20 mouse cellular contexts compared by ENCODE assay signal in genomic region chr17:43855132-43855531, GRCm38 (mm10). TPM values are rescaled to one million over a fixed set of nuclear protein-coding genes. Genes with fewer than 3 reads are reported as not detected.
DNase-seq lines count a peak whose midpoint lies in the region; ATAC-seq and TF ChIP-seq lines count a peak whose summit lies in the region.
"Had no signal": no experiment of that assay in that cellular context is flagged by ENCODE, and none has a peak within 500 bp of the region (broad histone marks: within the 10 kb centered on the region; RNA-seq: fewer than 3 reads in every experiment).

No protein-coding gene starts in this region.

- DNase-seq in right cerebral cortex, adult 18-20 months = peak; percentile 45
- DNase-seq in right cerebral cortex, postnatal 14 days = no peak
- DNase-seq in heart, adult 2 months = peak in 1 of 2 experiments; percentile 62
- no peak for DNase-seq in natural killer cell, adult 2 months (ENCODE audit: low spot score in 2 of 2)
- no peak for DNase-seq in liver
- DNase-seq in adrenal gland, postnatal 4 days (ENCODE audit: low spot score in 2 of 2) = no peak
- DNase-seq: adrenal gland, postnatal 25 days; gastrocnemius, postnatal 14 days; kidney, adult 8-10 months; kidney, postnatal 36 days; liver, postnatal 0 days; thymus, postnatal 25 days had no signal

- H3K27ac ChIP-seq in heart, adult 2 months = peak overlapping the region; percentile 85
- peak overlapping the region; percentile 87 for H3K27ac ChIP-seq in heart, embryonic 15.5 days
- H3K27ac ChIP-seq: embryonic facial prominence, embryonic 12.5 days; hindbrain, embryonic 10.5 days; limb, embryonic 15.5 days; stomach, postnatal 0 days had no signal

- no peaks in the 10 kb centered on the region for H3K79me2 ChIP-seq in heart, adult 2 months (replicated peaks; ENCODE audit: control insufficient read depth, insufficient read depth, low read length)

- peaks cover 6% of the 10 kb centered on the region; the same call in 1 of the 2 replicates for H3K36me3 ChIP-seq in heart, adult 2 months (ENCODE audit: control insufficient read depth, insufficient read depth, low read length)
- no peaks in the 10 kb centered on the region for H3K36me3 ChIP-seq in heart, embryonic 15.5 days
- H3K36me3 ChIP-seq: embryonic facial prominence, embryonic 12.5 days; hindbrain, embryonic 10.5 days; limb, embryonic 15.5 days had no signal

- H3K4me1 ChIP-seq in heart, adult 2 months (ENCODE audit: control insufficient read depth, insufficient read depth, low read length) = peaks cover 11% of the 10 kb centered on the region
- 0 out of 2 replicates have a peak, but pooled peaks cover 15% of the 10 kb centered on the region for H3K4me1 ChIP-seq in heart, embryonic 15.5 days (replicated peaks)
- H3K4me1 ChIP-seq: embryonic facial prominence, embryonic 12.5 days; hindbrain, embryonic 10.5 days; limb, embryonic 15.5 days had no signal

- H3K9me3 ChIP-seq in heart, embryonic 15.5 days (replicated peaks) = no peaks in the 10 kb centered on the region
- H3K9me3 ChIP-seq: embryonic facial prominence, embryonic 12.5 days; hindbrain, embryonic 10.5 days; limb, embryonic 15.5 days had no signal

- 0 out of 2 replicates have a peak, but pooled peaks have one; percentile 24 for TF ChIP-seq EP300 in heart, adult 2 months (IDR thresholded peaks at IDR 0.05; ENCODE audit: insufficient read depth, low read depth, low read length)

- H3K4me2 ChIP-seq in heart, embryonic 15.5 days = no peak overlapping the region
- H3K4me2 ChIP-seq: embryonic facial prominence, embryonic 12.5 days; limb, embryonic 15.5 days had no signal

- TF ChIP-seq CTCF in heart, adult 2 months (IDR thresholded peaks at IDR 0.05) = no peak

- peak; percentile 48; the same call in 1 of the 2 replicates for TF ChIP-seq POLR2A in heart, adult 2 months (IDR thresholded peaks at IDR 0.05; ENCODE audit: insufficient read depth, low read depth, low read length)

- WGBS in heart, adult 2 months = 41% methylated on average over 5 of the region's 5 CpGs
- 33% methylated on average over 5 of the region's 5 CpGs for WGBS in heart, embryonic 15.5 days

- intact Hi-C loops in heart, adult 2 months (cut with DNase I) = no loop called here

- H3K4me3 ChIP-seq in heart, adult 2 months = no peak overlapping the region
- H3K4me3 ChIP-seq in heart, embryonic 15.5 days = no peak overlapping the region
- H3K4me3 ChIP-seq: embryonic facial prominence, embryonic 12.5 days; hindbrain, embryonic 10.5 days; limb, embryonic 15.5 days had no signal

- H3K9ac ChIP-seq in heart, adult 2 months (ENCODE audit: low read depth, low read length) = no peak overlapping the region
- no peak overlapping the region for H3K9ac ChIP-seq in heart, embryonic 15.5 days
- H3K9ac ChIP-seq: embryonic facial prominence, embryonic 12.5 days; limb, embryonic 15.5 days; liver, postnatal 0 days had no signal

- ATAC-seq in heart, embryonic 15.5 days (replicated peaks; ENCODE audit: insufficient number of reproducible peaks, insufficient read depth, low FRiP score, low read depth) = peak; percentile 79
- ATAC-seq: forebrain, embryonic 16.5 days; liver, postnatal 0 days had no signal

- H3K27me3 ChIP-seq in heart, adult 2 months (ENCODE audit: control insufficient read depth, insufficient read depth, low read length) = no peaks in the 10 kb centered on the region
- no peaks in the 10 kb centered on the region for H3K27me3 ChIP-seq in heart, embryonic 15.5 days
- H3K27me3 ChIP-seq: embryonic facial prominence, embryonic 12.5 days; limb, embryonic 15.5 days had no signal

RNA-seq across cellular contexts. Expression of gene Rcan2, which starts 54.0 kb away (rescaled TPM):
- 100 to 1,000 TPM; 382 to 439 TPM for total RNA-seq in heart, adult 2 months (2021)
- 195 and 279 TPM in 2 replicates for polyA plus RNA-seq in heart, adult 2 months (2012; rRNA removed)
- 56.1 and 56.4 TPM in 2 replicates for polyA plus RNA-seq in heart, embryonic 15.5 days (2015; fragmentation: Nextera tagmentation; extraction: Ambion mirVana)
- total RNA-seq in adrenal gland, postnatal 4 days (2021) = 10 to 100 TPM; 10.6 to 11.4 TPM
- total RNA-seq: common myeloid progenitor, adult 5-6 weeks; megakaryocyte-erythroid progenitor cell, adult 5-6 weeks had no signal

Comparison
In these comparisons a context has a peak if more than half of its experiments do, and no peak if none do; other contexts are left out.
1. RNA of gene Rcan2, which starts 54.0 kb away (total RNA-seq): 382 to 439 TPM in heart, adult 2 months; 10.6 to 11.4 TPM in adrenal gland, postnatal 4 days; every median in the first group is over 10 times any median in the second.